Mouse (Mus musculus) kidney, embryonic 14.5 days (tissue): Measurements from ENCODE around the gene Ubtf. TPM values are rescaled to one million over a fixed set of nuclear protein-coding genes. Genes with fewer than 3 reads are reported as not detected.

ENCODE experiments used
- ATAC-seq: fragments of 200-750 bp; cut with Nextera tagmentation; 2 replicates; pipeline ENCODE4 v1.8.0; 2017; ENCODE audit warnings: moderate number of reproducible peaks, mild to moderate bottlenecking, moderate TSS enrichment, moderate library complexity; ENCODE audit not compliant: low FRiP score, low TSS enrichment
- H3K27ac ChIP-seq: fragments of 300-500 bp; sonication (generic); 2 replicates; pipeline ENCODE4 v1.5.1; 2014; ENCODE audit warnings: low read depth, mild to moderate bottlenecking, low read length, moderate library complexity, mixed read lengths
- H3K27me3 ChIP-seq: fragments of 300-500 bp; sonication (generic); 2 replicates; pipeline ENCODE4 v1.6.1; 2014; ENCODE audit warnings: mild to moderate bottlenecking, low read length; ENCODE audit not compliant: control insufficient read depth, insufficient read depth
- H3K36me3 ChIP-seq: fragments of 300-500 bp; sonication (generic); 2 replicates; pipeline ENCODE4 v1.6.1; 2014; ENCODE audit warnings: low read length, mixed read lengths; ENCODE audit not compliant: control insufficient read depth, insufficient read depth
- H3K4me1 ChIP-seq: fragments of 300-500 bp; sonication (generic); 2 replicates; pipeline ENCODE4 v1.6.1; 2014; ENCODE audit warnings: low read length, mixed read lengths; ENCODE audit not compliant: control insufficient read depth, insufficient read depth
- H3K4me2 ChIP-seq: fragments of 300-500 bp; sonication (generic); replicated peaks from 2 replicates; pipeline ENCODE4 v1.6.1; 2014; ENCODE audit warnings: low read depth, mild to moderate bottlenecking, low read length
- H3K4me3 ChIP-seq: fragments of 300-500 bp; sonication (generic); 2 replicates; pipeline ENCODE4 v1.5.1; 2014; ENCODE audit warnings: mild to moderate bottlenecking, low read length
- H3K9ac ChIP-seq: fragments of 300-500 bp; sonication (generic); 2 replicates; pipeline ENCODE4 v1.6.1; 2014; ENCODE audit warnings: low read depth, mild to moderate bottlenecking, low read length, moderate library complexity
- H3K9me3 ChIP-seq: fragments of 300-500 bp; sonication (generic); 2 replicates; pipeline ENCODE4 v1.6.1; 2016; ENCODE audit warnings: low read length; ENCODE audit not compliant: control insufficient read depth
- WGBS: fragments of 180-500 bp; shearing (Covaris S2); extraction: QIAGEN DNeasy Blood & Tissue Kit; methylation state at CpG from one replicate; pipeline ENCODE4 v1.1.7; 2014; 5-methylcytosine and 5-hydroxymethylcytosine counted together
- polyA plus RNA-seq: library from polyadenylated mRNA; unstranded; fragments of >200 nt; fragmentation: Nextera tagmentation; extraction: Ambion mirVana; gene quantifications from 2 replicates; pipeline ENCODE4 v1.2.1, GENCODE M21; 2014

The Ubtf gene
- polyA plus RNA-seq, 1 experiment from 2014 or later: 105 TPM

- no peaks in the 10 kb centered on the region for H3K9me3 ChIP-seq
- peaks cover 8% of the 10 kb centered on the region; the same call in 1 of the 2 replicates for H3K4me1 ChIP-seq
- under 1% methylated on average over 48 of the region's 77 CpGs for WGBS
- peak overlapping the region; percentile 91 for H3K4me2 ChIP-seq
- peak overlapping the region; percentile 99 for H3K27ac ChIP-seq
- no peaks in the 10 kb centered on the region for H3K27me3 ChIP-seq
- ATAC-seq: peak; percentile 58
- peaks cover 26% of the 10 kb centered on the region for H3K36me3 ChIP-seq
- H3K4me3 ChIP-seq: peak overlapping the region; percentile 100
- peak overlapping the region; percentile 100 for H3K9ac ChIP-seq
These were observed 1.5 kb downstream of the Ubtf start for GRCm38 (mm10) chr11:102317901-102318575.

- Histone ChIP-seq H3K36me3 (peaks cover 32% of the 10 kb centered on the region), H3K27ac (peak overlapping the region; percentile 99), H3K4me3 (peak overlapping the region; percentile 100), H3K4me1 (peaks cover 8% of the 10 kb centered on the region; the same call in 1 of the 2 replicates), H3K4me2 (peak overlapping the region; percentile 91), H3K27me3 (no peaks in the 10 kb centered on the region), H3K9ac (peak overlapping the region; percentile 100), H3K9me3 (no peaks in the 10 kb centered on the region)
- no peak for ATAC-seq
- under 1% methylated on average over 73 of the region's 87 CpGs for WGBS
These were observed 2.1 kb downstream of the Ubtf start for GRCm38 (mm10) chr11:102317298-102317900.

DNA sequence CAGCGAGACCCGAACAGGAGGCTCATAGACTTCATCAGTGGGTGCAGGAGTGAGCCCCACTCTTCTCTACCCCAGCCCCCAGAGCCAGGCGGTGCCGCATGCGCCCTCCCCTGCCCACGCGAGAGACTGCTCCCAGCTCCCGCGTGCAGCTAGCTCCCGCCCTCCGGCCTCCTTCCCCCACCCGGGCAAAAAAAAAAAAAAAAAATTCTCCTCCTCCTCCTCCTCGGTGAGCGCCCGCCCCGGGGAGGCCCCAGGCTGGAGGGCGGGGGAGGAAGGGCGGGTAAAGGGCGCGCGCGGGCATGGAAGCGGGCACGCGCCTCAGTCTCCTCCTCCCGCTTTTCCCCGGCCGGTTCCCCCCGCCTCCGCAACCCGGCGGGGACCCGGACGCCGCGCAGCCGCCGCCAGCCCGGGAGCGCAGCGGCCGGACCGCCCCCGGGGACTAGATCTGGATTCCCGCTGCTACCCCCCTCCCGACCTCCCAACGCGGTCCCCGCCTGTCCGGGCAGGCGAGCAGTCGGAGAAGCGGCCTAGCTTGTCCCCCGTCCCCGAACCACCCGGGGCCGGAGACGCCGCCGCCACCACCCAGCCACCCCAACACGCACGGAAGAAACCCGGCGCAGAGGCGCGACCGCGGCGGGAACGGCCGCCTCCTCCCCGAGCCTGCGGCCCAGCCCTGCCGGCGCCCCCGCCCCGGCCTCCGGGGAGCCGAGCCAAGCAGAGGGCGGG lies 2.8 kb downstream of the Ubtf start:
- ATAC-seq: peak; percentile 56
- Histone ChIP-seq H3K36me3 (peaks cover 39% of the 10 kb centered on the region), H3K4me3 (peak overlapping the region; percentile 100), H3K4me1 (peaks cover 8% of the 10 kb centered on the region; the same call in 1 of the 2 replicates), H3K27ac (peak overlapping the region; percentile 99), H3K9me3 (no peaks in the 10 kb centered on the region), H3K4me2 (peak overlapping the region; percentile 91), H3K9ac (peak overlapping the region; percentile 100), H3K27me3 (no peaks in the 10 kb centered on the region)
- under 1% methylated on average over 62 of the region's 80 CpGs for WGBS

DNA sequence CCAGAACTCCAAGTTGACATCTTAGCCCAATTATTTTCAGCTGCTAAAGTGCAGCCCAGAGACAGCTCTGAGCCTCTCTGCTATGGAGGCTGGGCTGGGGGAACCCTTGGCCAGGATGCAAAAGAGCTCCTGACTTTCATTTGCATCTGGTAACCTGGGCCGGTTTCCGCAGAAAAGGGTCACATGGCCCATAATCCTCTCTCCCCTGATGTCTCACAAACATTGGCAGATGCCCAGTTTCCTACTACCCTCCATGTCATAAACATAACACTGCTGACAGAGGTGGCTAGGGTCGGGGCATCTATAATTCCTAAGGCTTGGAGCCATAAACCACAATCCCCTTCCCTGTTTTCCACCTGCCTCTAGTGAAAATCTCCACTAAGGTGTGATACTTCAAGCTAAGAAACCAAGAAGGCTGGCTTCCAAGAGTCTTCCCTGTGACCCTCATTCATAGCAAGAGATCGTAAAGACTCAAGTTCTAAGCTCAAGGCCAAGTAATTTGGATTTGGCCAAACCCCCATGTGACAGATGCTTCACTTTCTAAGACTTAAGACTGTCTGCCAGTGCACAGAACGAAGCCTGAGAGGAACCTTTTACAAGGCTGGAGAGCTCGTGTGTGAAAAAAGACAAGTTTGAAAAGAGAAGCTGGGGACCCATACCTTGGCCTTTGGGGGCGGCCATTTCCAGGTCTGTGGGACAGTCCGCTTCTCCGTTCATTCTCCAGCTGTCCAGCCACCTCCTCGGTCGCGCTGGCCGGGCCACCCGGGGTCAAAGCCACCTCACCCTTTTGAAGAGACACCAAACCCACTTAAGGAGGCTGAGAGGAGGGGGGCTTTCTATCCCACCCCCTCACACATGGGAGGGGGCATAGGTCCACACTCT lies 3.6 kb downstream of the Ubtf start:
- peak overlapping the region; percentile 91 for H3K4me2 ChIP-seq
- peak overlapping the region; percentile 100 for H3K4me3 ChIP-seq
- 0 out of 2 replicates have a peak, but pooled peaks have one; percentile 1 for ATAC-seq
- peaks cover 12% of the 10 kb centered on the region for H3K4me1 ChIP-seq
- no peaks in the 10 kb centered on the region for H3K27me3 ChIP-seq
- peak overlapping the region; percentile 100 for H3K9ac ChIP-seq
- 15% methylated on average over 14 of the region's 14 CpGs for WGBS
- H3K36me3 ChIP-seq: peaks cover 45% of the 10 kb centered on the region
- no peaks in the 10 kb centered on the region for H3K9me3 ChIP-seq
- H3K27ac ChIP-seq: peak overlapping the region; percentile 99; the same call in 1 of the 2 replicates

- peaks cover 56% of the 10 kb centered on the region for H3K36me3 ChIP-seq
- no peak overlapping the region for H3K27ac ChIP-seq
- H3K9me3 ChIP-seq: no peaks in the 10 kb centered on the region
- H3K4me3 ChIP-seq: no peak overlapping the region
- H3K4me2 ChIP-seq: no peak overlapping the region
- 90% methylated on average over 12 of the region's 12 CpGs for WGBS
- peaks cover 26% of the 10 kb centered on the region for H3K4me1 ChIP-seq
- H3K9ac ChIP-seq: no peak overlapping the region
- H3K27me3 ChIP-seq: no peaks in the 10 kb centered on the region
- ATAC-seq: no peak
These were observed 5.2 kb downstream of the Ubtf start for GRCm38 (mm10) chr11:102314321-102314720.

DNA sequence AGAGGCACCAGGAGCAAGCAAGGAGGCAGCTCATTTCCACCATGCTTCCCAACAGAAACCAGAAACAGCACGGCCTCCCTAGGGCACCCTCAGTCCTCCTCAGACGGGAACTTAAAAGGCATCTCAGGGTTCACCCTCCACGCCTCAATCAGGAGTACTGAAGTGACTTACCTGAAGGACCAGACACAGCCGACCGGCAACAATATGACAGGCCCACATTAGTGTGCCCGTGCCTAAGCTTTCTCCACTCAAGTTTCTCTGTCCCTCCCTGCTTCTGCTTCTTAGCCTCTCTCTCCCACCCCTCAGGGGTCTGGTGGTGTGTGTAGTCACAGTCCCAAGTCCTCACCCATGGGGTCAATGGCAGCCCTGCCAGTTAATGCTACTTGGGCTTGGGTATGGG lies 7.0 kb downstream of the Ubtf start:
- Histone ChIP-seq H3K4me3 (no peak overlapping the region), H3K36me3 (peaks cover 63% of the 10 kb centered on the region), H3K27me3 (no peaks in the 10 kb centered on the region), H3K27ac (no peak overlapping the region), H3K9ac (no peak overlapping the region), H3K4me1 (peaks cover 28% of the 10 kb centered on the region), H3K4me2 (no peak overlapping the region), H3K9me3 (no peaks in the 10 kb centered on the region)
- WGBS: 76% methylated on average over 6 of the region's 6 CpGs
- ATAC-seq: no peak

GRCm38 (mm10) chr11:102311966-102312365 lies 7.6 kb downstream of the Ubtf start:
- peaks cover 28% of the 10 kb centered on the region for H3K4me1 ChIP-seq
- H3K9me3 ChIP-seq: no peaks in the 10 kb centered on the region
- 85% methylated on average over 4 of the region's 4 CpGs for WGBS
- H3K36me3 ChIP-seq: peaks cover 70% of the 10 kb centered on the region
- no peak overlapping the region for H3K4me2 ChIP-seq
- H3K4me3 ChIP-seq: no peak overlapping the region
- ATAC-seq: no peak
- H3K9ac ChIP-seq: no peak overlapping the region
- H3K27me3 ChIP-seq: no peaks in the 10 kb centered on the region
- H3K27ac ChIP-seq: no peak overlapping the region
